Mouse (Mus musculus): ENCODE results near the gene Synpo2.
A peak's percentile ranks its signal among the peaks of the same experiment; 100 is the strongest.

The Synpo2 gene

GRCm38 (mm10) chr3:123095111-123095510, 140.8 kb downstream of the Synpo2 start:
- no peak for DNase-seq (ENCODE audit: inconsistent age in 2 of 2, low spot score in 1 of 2)

- DNase-seq (ENCODE audit: inconsistent age in 2 of 2, low spot score in 1 of 2): peak in 1 of 2 experiments; percentile 26
Observed at GRCm38 (mm10) chr3:123093640-123094361, 142.1 kb downstream of the Synpo2 start.

DNA sequence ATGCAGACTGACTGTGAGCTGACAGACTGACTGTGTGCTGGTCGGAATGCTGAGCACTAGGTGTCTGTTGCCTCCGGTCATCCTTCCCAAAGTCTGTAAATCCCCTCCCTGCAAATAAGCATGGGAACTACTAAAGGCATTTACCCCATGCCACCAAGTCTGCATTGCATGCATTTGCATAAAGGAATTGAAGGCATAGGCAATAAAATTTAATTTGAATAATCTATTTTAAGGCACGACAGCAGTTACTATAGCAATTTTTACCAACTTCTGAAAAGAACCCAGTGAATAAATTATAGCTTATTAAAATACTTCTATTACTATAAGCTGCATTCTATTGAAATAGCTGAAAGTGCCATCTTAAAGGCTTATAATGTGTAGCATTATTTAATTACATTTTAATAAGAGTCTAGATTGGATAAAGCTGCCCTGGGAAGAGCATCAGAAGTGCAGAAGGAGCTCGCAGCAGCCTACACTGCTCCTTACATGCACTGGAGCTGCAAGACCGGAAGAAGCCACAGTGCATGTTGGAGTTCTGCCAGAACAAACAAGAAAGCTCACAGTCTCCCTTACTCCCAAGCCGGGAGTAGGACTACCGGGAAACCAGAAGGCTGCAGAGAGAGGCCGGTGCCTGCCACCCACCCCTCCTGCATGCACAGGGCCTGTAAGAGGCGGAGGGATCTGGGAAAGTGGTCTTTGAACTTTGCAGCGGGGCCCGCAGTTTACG, 142.9 kb downstream of the Synpo2 start:
- peak; percentile 29 to 69 for DNase-seq (ENCODE audit: inconsistent age in 2 of 2, low spot score in 1 of 2)

DNA sequence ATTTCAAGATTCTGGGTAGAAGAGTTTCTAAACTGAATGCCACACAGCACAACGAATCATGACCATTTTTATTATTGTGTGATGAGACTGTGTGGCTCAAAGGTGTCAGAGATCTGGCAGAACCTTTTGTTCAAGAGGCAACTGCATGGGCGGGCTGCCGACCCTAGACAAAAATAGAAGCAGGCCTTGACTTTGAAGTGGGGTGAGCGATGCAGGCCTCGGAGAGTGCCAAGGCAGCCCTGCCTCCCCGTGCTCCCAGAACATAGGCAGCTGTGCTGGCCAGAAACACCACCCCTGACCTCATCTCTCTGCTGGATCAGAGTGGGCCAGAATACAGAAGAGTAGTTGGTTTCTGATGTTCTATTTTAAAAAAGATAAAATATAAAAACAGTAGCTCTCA, 143.5 kb downstream of the Synpo2 start:
- DNase-seq (ENCODE audit: inconsistent age in 2 of 2, low spot score in 1 of 2): peak; percentile 89 to 93

DNA sequence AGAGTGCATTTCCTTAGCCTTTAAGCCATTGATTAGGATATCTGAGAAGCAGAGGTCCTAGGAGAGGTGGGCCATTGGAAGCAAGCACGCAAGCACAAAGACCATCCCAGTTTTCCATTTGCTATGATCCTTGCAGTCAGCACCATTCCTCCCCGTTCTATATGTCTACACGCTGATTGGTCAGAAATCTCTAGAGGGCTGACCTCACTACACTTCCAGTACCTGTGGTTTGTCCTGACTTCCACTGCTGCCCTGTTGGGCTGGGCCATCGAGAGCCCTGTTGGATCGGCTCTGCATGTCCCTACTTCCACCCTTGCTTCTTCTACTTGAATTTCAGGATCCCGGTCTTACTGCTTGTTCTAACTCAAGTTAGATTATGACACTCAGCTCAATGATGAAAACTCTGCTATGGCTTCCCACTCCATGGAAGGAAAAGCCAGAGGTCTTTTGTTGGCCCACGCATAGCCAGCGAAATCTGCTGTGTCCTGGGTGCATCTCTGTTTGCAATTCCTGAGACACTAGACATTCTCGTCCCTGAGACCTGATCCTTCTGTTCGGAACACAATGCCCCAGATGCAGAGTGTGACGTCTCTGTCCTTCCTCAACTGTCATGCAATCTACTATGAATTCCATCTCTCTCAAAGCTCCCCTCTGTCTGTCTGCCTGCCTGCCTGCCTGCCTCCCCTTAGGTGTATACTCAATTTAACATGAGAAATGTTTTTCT, 146.5 kb downstream of the Synpo2 start:
- DNase-seq (ENCODE audit: inconsistent age in 2 of 2, low spot score in 1 of 2): no peak

GRCm38 (mm10) chr3:123088284-123088683, 147.7 kb downstream of the Synpo2 start:
- DNase-seq (ENCODE audit: inconsistent age in 2 of 2, low spot score in 1 of 2): no peak

GRCm38 (mm10) chr3:123085871-123086501, 150.0 kb downstream of the Synpo2 start:
- peak in 1 of 2 experiments; percentile 76 for DNase-seq (ENCODE audit: inconsistent age in 2 of 2, low spot score in 1 of 2)

DNA sequence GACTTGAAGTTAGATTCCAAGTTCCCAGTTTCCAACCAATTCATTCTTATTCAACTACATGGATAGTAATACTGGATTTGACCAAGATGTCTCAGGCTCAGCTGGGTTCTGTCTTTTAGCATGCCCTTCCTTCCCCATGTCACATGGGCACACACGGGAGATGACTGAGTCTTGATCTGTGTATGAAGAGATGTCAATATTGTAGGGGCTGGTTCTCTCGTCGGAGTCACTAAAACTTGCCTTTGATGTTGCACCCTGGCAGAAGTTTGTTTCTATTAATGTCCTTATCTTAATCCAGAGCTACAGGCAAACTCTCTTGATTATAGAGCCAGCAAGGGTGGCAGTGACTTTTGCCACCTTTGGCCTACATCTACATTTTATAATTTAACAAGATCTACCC, 154.3 kb downstream of the Synpo2 start:
- DNase-seq (ENCODE audit: inconsistent age in 2 of 2, low spot score in 1 of 2): no peak

- DNase-seq (ENCODE audit: inconsistent age in 2 of 2, low spot score in 1 of 2): no peak
Observed at GRCm38 (mm10) chr3:123080943-123081342, 155.0 kb downstream of the Synpo2 start.

- DNase-seq (ENCODE audit: inconsistent age in 2 of 2, low spot score in 1 of 2): no peak
Observed at GRCm38 (mm10) chr3:123080017-123080725, 155.8 kb downstream of the Synpo2 start.

- no peak for DNase-seq (ENCODE audit: inconsistent age in 2 of 2, low spot score in 1 of 2)
Observed at GRCm38 (mm10) chr3:123075759-123076158, 160.2 kb downstream of the Synpo2 start.

GRCm38 (mm10) chr3:123075034-123075433, 160.9 kb downstream of the Synpo2 start:
- DNase-seq (ENCODE audit: inconsistent age in 2 of 2, low spot score in 1 of 2): no peak

DNA sequence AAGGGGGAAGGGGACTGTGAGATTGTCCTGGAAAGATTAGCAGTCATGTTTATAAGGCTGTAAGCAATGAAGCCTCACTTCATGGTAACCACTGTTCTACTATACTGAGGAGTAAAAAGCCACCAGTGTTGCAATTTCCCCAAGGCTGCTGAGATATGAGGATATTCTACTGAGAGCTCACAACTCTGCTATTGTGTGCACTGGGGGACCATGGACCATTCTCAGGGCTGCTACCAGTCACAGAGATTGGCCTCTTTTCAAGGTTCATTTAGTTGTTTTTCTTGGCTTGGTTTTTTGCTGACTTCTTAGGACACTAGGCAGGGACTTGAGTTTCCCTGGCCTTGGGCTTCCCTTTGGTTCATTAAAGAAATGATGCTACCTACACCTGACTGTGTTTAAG, 162.6 kb downstream of the Synpo2 start:
- peak; percentile 60 to 89 for DNase-seq (ENCODE audit: inconsistent age in 2 of 2, low spot score in 1 of 2)

- DNase-seq (ENCODE audit: inconsistent age in 2 of 2, low spot score in 1 of 2): peak in 1 of 2 experiments; percentile 44
Observed at GRCm38 (mm10) chr3:123072472-123072871, 163.5 kb downstream of the Synpo2 start.

GRCm38 (mm10) chr3:123070996-123071395, 165.0 kb downstream of the Synpo2 start:
- DNase-seq (ENCODE audit: inconsistent age in 2 of 2, low spot score in 1 of 2): no peak

DNA sequence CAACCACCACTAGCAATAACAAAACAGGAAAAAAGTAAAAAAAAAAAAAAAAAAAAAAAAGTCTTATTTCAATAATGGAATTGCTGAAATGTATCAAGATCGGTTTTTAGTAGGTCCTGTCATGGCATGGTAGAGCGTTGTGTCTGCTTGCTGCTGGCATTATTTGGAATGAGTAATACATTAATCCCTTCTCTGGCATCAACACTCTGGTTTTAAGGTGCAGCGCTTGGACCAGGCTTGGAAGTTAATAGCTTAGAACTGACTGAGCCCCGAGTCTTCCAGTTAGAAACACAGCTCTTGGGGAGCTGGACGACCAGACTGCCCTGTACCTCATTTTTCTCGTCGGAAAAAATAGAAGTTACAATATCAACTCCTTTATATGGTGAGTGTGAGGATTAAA, 169.1 kb downstream of the Synpo2 start:
- no peak for DNase-seq (ENCODE audit: inconsistent age in 2 of 2, low spot score in 1 of 2)

- DNase-seq (ENCODE audit: inconsistent age in 2 of 2, low spot score in 1 of 2): no peak
Observed at GRCm38 (mm10) chr3:123065466-123065865, 170.5 kb downstream of the Synpo2 start.

- no peak for DNase-seq (ENCODE audit: inconsistent age in 2 of 2, low spot score in 1 of 2)
Observed at GRCm38 (mm10) chr3:123064186-123064585, 171.8 kb downstream of the Synpo2 start.

DNA sequence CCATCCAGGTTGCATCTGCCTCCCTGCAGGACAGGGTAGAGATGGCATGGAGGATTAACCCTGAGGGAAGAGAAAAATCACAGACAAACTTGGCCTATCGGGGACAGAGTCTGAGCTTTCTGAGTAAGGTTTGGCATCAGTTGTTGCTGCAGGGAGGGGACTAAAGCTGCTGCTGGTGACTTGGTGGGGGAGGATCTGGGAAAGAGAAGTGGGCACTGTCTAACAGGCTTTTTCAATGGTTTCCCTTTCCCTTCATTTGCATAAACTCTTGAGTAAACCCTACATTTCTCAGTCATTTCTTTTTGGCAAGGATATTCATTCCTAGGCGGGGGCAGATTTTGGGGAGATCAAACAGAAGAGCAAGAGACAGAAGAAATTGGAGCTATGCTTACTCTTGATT, 174.0 kb downstream of the Synpo2 start:
- DNase-seq (ENCODE audit: inconsistent age in 2 of 2, low spot score in 1 of 2): no peak

- no peak for DNase-seq (ENCODE audit: inconsistent age in 2 of 2, low spot score in 1 of 2)
Observed at GRCm38 (mm10) chr3:123058832-123059231, 177.1 kb downstream of the Synpo2 start.

DNA sequence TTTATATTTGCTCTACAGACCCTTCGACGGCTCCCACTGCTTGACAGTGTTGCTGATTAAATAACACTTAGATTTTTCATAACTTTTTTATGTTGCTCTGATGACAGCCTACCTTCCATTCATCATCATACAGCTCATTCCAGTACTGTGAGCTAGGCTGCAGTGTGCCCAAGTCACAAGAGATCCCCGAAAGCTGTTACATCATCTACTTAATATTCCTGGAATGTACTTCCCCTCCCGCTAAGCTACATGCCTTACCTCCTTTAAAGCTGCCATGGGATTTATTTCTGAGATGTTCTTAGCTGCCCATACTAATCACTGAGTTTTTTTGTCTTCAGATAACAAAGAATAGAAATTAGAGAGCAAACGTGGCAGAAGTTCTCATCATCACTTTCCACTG, 181.8 kb downstream of the Synpo2 start:
- DNase-seq (ENCODE audit: inconsistent age in 2 of 2, low spot score in 1 of 2): no peak
